Mouse (Mus musculus): ENCODE data around the gene Naa35. TPM values are rescaled to one million over a fixed set of nuclear protein-coding genes. Genes with fewer than 3 reads are reported as not detected.
A peak's percentile ranks its signal among the peaks of the same experiment; 100 is the strongest.

Gene Naa35
- polyA plus RNA-seq, 1 experiment from 2014 or later: 84.4 TPM

- Histone ChIP-seq H3K4me3 (ENCODE audit: low read length) (no peak overlapping the region), H3K36me3 (ENCODE audit: control insufficient read depth, insufficient read depth) (no peaks in the 10 kb centered on the region), H3K27ac (ENCODE audit: low read length) (no peak overlapping the region), H3K9me3 (replicated peaks; ENCODE audit: control insufficient read depth, low read length) (no peaks in the 10 kb centered on the region), H3K4me2 (ENCODE audit: low read depth, low read length) (no peak overlapping the region), H3K9ac (ENCODE audit: low read length) (no peak overlapping the region), H3K4me1 (ENCODE audit: control insufficient read depth, insufficient read depth, low read length) (peaks cover 11% of the 10 kb centered on the region), H3K27me3 (ENCODE audit: control insufficient read depth, insufficient read depth, low read length) (no peaks in the 10 kb centered on the region)
- peak; percentile 7; the same call in 1 of the 2 replicates for ATAC-seq (replicated peaks; ENCODE audit: extremely low read depth, insufficient read depth, low FRiP score)
- WGBS: 65% methylated on average over 3 of the region's 3 CpGs
Observed at GRCm38 (mm10) chr13:59653136-59653535, 68.1 kb downstream of the Naa35 start.

- no peak for ATAC-seq (replicated peaks; ENCODE audit: extremely low read depth, insufficient read depth, low FRiP score)
- H3K4me2 ChIP-seq (ENCODE audit: low read depth, low read length): no peak overlapping the region
- no peaks in the 10 kb centered on the region for H3K36me3 ChIP-seq (ENCODE audit: control insufficient read depth, insufficient read depth)
- 87% methylated on average over 5 of the region's 5 CpGs for WGBS
- no peak overlapping the region for H3K9ac ChIP-seq (ENCODE audit: low read length)
- no peaks in the 10 kb centered on the region for H3K9me3 ChIP-seq (replicated peaks; ENCODE audit: control insufficient read depth, low read length)
- H3K4me3 ChIP-seq (ENCODE audit: low read length): no peak overlapping the region
- H3K4me1 ChIP-seq (ENCODE audit: control insufficient read depth, insufficient read depth, low read length): peaks cover 11% of the 10 kb centered on the region
- no peaks in the 10 kb centered on the region for H3K27me3 ChIP-seq (ENCODE audit: control insufficient read depth, insufficient read depth, low read length)
- no peak overlapping the region for H3K27ac ChIP-seq (ENCODE audit: low read length)
Observed at GRCm38 (mm10) chr13:59654465-59654864, 69.4 kb downstream of the Naa35 start.

- no peak for ATAC-seq (replicated peaks; ENCODE audit: extremely low read depth, insufficient read depth, low FRiP score)
- WGBS: 92% methylated on average over 15 of the region's 15 CpGs
- no peaks in the 10 kb centered on the region; the same call in 1 of the 2 replicates for H3K36me3 ChIP-seq (ENCODE audit: control insufficient read depth, insufficient read depth)
- H3K4me1 ChIP-seq (ENCODE audit: control insufficient read depth, insufficient read depth, low read length): peaks cover 11% of the 10 kb centered on the region
- H3K9me3 ChIP-seq (replicated peaks; ENCODE audit: control insufficient read depth, low read length): no peaks in the 10 kb centered on the region
- H3K27me3 ChIP-seq (ENCODE audit: control insufficient read depth, insufficient read depth, low read length): no peaks in the 10 kb centered on the region
- H3K4me3 ChIP-seq (ENCODE audit: low read length): no peak overlapping the region
- no peak overlapping the region for H3K27ac ChIP-seq (ENCODE audit: low read length)
- H3K9ac ChIP-seq (ENCODE audit: low read length): no peak overlapping the region
- no peak overlapping the region for H3K4me2 ChIP-seq (ENCODE audit: low read depth, low read length)
Observed at GRCm38 (mm10) chr13:59655718-59656315, 70.8 kb downstream of the Naa35 start.

- Histone ChIP-seq H3K27ac (ENCODE audit: low read length) (peak overlapping the region; percentile 24; the same call in 1 of the 2 replicates), H3K36me3 (ENCODE audit: control insufficient read depth, insufficient read depth) (no peaks in the 10 kb centered on the region; the same call in 1 of the 2 replicates), H3K9ac (ENCODE audit: low read length) (no peak overlapping the region), H3K4me1 (ENCODE audit: control insufficient read depth, insufficient read depth, low read length) (peaks cover 11% of the 10 kb centered on the region), H3K4me3 (ENCODE audit: low read length) (no peak overlapping the region), H3K4me2 (ENCODE audit: low read depth, low read length) (no peak overlapping the region), H3K27me3 (ENCODE audit: control insufficient read depth, insufficient read depth, low read length) (no peaks in the 10 kb centered on the region), H3K9me3 (replicated peaks; ENCODE audit: control insufficient read depth, low read length) (no peaks in the 10 kb centered on the region)
- no peak for ATAC-seq (replicated peaks; ENCODE audit: extremely low read depth, insufficient read depth, low FRiP score)
- WGBS: 70% methylated on average over 10 of the region's 10 CpGs
Observed at GRCm38 (mm10) chr13:59656316-59656832, 71.3 kb downstream of the Naa35 start.

- Histone ChIP-seq H3K27me3 (ENCODE audit: control insufficient read depth, insufficient read depth, low read length) (no peaks in the 10 kb centered on the region), H3K36me3 (ENCODE audit: control insufficient read depth, insufficient read depth) (no peaks in the 10 kb centered on the region; the same call in 1 of the 2 replicates), H3K9me3 (replicated peaks; ENCODE audit: control insufficient read depth, low read length) (no peaks in the 10 kb centered on the region), H3K4me3 (ENCODE audit: low read length) (no peak overlapping the region), H3K27ac (ENCODE audit: low read length) (peak overlapping the region; percentile 24), H3K4me2 (ENCODE audit: low read depth, low read length) (no peak overlapping the region), H3K4me1 (ENCODE audit: control insufficient read depth, insufficient read depth, low read length) (peaks cover 11% of the 10 kb centered on the region), H3K9ac (ENCODE audit: low read length) (no peak overlapping the region)
- WGBS: 60% methylated on average over 4 of the region's 4 CpGs
- ATAC-seq (replicated peaks; ENCODE audit: extremely low read depth, insufficient read depth, low FRiP score): no peak
Observed at GRCm38 (mm10) chr13:59656975-59657388, 71.9 kb downstream of the Naa35 start.

GRCm38 (mm10) chr13:59657781-59658180, 72.7 kb downstream of the Naa35 start:
- Histone ChIP-seq H3K4me2 (ENCODE audit: low read depth, low read length) (no peak overlapping the region), H3K27me3 (ENCODE audit: control insufficient read depth, insufficient read depth, low read length) (no peaks in the 10 kb centered on the region), H3K27ac (ENCODE audit: low read length) (no peak overlapping the region), H3K36me3 (ENCODE audit: control insufficient read depth, insufficient read depth) (no peaks in the 10 kb centered on the region; the same call in 1 of the 2 replicates), H3K4me1 (ENCODE audit: control insufficient read depth, insufficient read depth, low read length) (peaks cover 8% of the 10 kb centered on the region), H3K4me3 (ENCODE audit: low read length) (no peak overlapping the region), H3K9me3 (replicated peaks; ENCODE audit: control insufficient read depth, low read length) (no peaks in the 10 kb centered on the region), H3K9ac (ENCODE audit: low read length) (no peak overlapping the region)
- WGBS: 83% methylated on average over 5 of the region's 5 CpGs
- ATAC-seq (replicated peaks; ENCODE audit: extremely low read depth, insufficient read depth, low FRiP score): no peak

- ATAC-seq (replicated peaks; ENCODE audit: extremely low read depth, insufficient read depth, low FRiP score): no peak
- Histone ChIP-seq H3K9me3 (replicated peaks; ENCODE audit: control insufficient read depth, low read length) (no peaks in the 10 kb centered on the region), H3K27ac (ENCODE audit: low read length) (no peak overlapping the region), H3K4me3 (ENCODE audit: low read length) (no peak overlapping the region), H3K4me1 (ENCODE audit: control insufficient read depth, insufficient read depth, low read length) (peaks cover 4% of the 10 kb centered on the region), H3K36me3 (ENCODE audit: control insufficient read depth, insufficient read depth) (peaks cover 2% of the 10 kb centered on the region), H3K4me2 (ENCODE audit: low read depth, low read length) (no peak overlapping the region), H3K9ac (ENCODE audit: low read length) (no peak overlapping the region), H3K27me3 (ENCODE audit: control insufficient read depth, insufficient read depth, low read length) (no peaks in the 10 kb centered on the region)
- WGBS: 98% methylated on average over 3 of the region's 3 CpGs
Observed at GRCm38 (mm10) chr13:59660371-59660770, 75.3 kb downstream of the Naa35 start.

- no peak overlapping the region for H3K4me3 ChIP-seq (ENCODE audit: low read length)
- no peak overlapping the region for H3K27ac ChIP-seq (ENCODE audit: low read length)
- H3K27me3 ChIP-seq (ENCODE audit: control insufficient read depth, insufficient read depth, low read length): no peaks in the 10 kb centered on the region
- no peak overlapping the region for H3K4me2 ChIP-seq (ENCODE audit: low read depth, low read length)
- peaks cover 2% of the 10 kb centered on the region for H3K36me3 ChIP-seq (ENCODE audit: control insufficient read depth, insufficient read depth)
- no peaks in the 10 kb centered on the region for H3K9me3 ChIP-seq (replicated peaks; ENCODE audit: control insufficient read depth, low read length)
- H3K9ac ChIP-seq (ENCODE audit: low read length): no peak overlapping the region
- WGBS: 88% methylated on average over 8 of the region's 8 CpGs
- H3K4me1 ChIP-seq (ENCODE audit: control insufficient read depth, insufficient read depth, low read length): peaks cover 4% of the 10 kb centered on the region
- no peak for ATAC-seq (replicated peaks; ENCODE audit: extremely low read depth, insufficient read depth, low FRiP score)
Observed at GRCm38 (mm10) chr13:59661387-59661786, 76.3 kb downstream of the Naa35 start.

GRCm38 (mm10) chr13:59661966-59662365, 76.9 kb downstream of the Naa35 start:
- Histone ChIP-seq H3K9me3 (replicated peaks; ENCODE audit: control insufficient read depth, low read length) (no peaks in the 10 kb centered on the region), H3K4me3 (ENCODE audit: low read length) (no peak overlapping the region)

More at GRCm38 (mm10) chr13:59661966-59662365, 76.9 kb downstream of the Naa35 start:
- H3K4me1 ChIP-seq (ENCODE audit: control insufficient read depth, insufficient read depth, low read length): no peaks in the 10 kb centered on the region
- H3K4me2 ChIP-seq (ENCODE audit: low read depth, low read length): no peak overlapping the region
- H3K9ac ChIP-seq (ENCODE audit: low read length): no peak overlapping the region
- 95% methylated on average over 12 of the region's 12 CpGs for WGBS
- no peak overlapping the region for H3K27ac ChIP-seq (ENCODE audit: low read length)
- H3K27me3 ChIP-seq (ENCODE audit: control insufficient read depth, insufficient read depth, low read length): no peaks in the 10 kb centered on the region
- peaks cover 2% of the 10 kb centered on the region for H3K36me3 ChIP-seq (ENCODE audit: control insufficient read depth, insufficient read depth)
- no peak for ATAC-seq (replicated peaks; ENCODE audit: extremely low read depth, insufficient read depth, low FRiP score)
